Mouse (Mus musculus): ENCODE measurements around the gene Arhgef2.
"Not testable (repeated sequence)": the region's sequence is repeated elsewhere in the genome, so short reads cannot be mapped to it uniquely, and the experiment has no call there.

Arhgef2 gene

DNA sequence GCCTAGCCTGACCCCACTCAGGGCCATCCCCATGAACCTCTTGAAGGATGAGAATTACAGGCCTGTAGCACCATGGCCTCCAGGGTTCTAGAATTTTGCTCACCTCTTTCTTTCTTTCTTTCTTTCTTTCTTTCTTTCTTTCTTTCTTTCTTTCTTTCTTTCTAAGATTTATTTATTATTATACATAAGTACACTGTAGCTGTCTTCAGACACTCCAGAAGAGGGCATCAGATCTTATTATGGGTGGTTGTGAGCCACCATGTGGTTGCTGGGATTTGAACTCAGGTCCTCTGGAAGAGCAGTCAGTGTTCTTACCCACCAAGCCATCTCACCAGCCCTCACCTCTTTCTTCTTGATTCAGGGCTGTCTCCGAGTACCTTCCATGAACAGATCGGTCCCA, at the start of gene Arhgef2:
Gene Arhgef2 (plus strand): TSS at position 301 of the 400 bp plus-strand sequence.
- not testable (repeated sequence) for DNase-seq (ENCODE audit: low read depth, low spot score)

DNA sequence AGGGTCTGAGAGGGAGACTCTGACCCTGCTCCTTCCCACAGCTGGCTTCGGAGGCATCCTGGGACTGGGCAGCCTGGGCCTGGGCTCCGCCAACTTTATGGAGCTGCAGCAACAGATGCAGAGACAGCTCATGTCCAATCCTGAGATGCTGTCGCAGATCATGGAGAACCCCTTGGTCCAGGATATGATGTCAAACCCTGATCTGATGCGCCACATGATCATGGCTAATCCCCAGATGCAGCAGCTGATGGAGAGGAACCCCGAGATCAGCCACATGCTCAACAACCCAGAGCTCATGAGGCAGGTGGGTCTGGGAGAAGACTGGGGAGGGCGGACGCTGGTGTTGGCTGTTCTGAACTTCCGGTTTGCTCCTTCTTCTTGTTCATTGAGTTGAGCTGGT, 49.1 kb upstream of the Arhgef2 start:
- DNase-seq (ENCODE audit: low read depth, low spot score): no peak

DNA sequence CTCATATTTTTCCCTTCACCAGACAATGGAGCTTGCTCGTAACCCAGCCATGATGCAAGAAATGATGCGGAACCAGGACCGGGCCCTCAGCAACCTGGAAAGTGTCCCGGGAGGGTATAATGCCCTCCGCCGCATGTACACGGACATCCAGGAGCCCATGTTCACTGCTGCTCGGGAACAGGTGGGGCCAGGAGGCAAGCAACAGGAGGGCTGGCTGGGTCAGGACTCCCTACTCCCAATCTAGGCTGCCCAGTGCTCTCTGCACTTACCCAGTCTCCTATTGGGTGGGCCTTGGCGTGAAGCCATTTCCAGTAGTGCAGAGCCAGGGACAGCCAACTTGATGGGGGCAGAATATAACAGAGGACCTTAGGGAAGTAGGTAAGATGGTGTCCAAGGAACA, 46.2 kb upstream of the Arhgef2 start:
- DNase-seq (ENCODE audit: low read depth, low spot score): no peak

DNA sequence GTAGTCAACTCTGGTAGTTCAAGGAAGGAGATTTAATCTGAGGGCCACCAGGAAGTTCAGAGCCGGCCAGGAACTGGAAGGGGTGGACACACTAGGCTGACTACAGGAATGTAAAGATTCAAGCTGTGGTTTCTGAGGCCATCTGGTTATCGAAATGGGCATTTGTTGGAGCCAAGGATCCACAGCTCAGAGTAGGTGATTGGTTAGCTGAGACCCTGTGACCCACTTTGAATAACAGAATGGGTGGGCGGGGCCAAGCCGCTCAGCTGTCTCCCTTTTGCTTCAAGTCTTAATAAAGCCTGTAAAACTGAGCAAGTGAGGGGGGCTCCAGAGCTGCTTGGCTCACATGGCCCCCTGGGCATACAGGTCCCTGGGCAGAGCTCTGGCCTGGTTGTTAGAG, 43.8 kb upstream of the Arhgef2 start:
- peak; percentile 80 for DNase-seq (ENCODE audit: low read depth, low spot score)

DNA sequence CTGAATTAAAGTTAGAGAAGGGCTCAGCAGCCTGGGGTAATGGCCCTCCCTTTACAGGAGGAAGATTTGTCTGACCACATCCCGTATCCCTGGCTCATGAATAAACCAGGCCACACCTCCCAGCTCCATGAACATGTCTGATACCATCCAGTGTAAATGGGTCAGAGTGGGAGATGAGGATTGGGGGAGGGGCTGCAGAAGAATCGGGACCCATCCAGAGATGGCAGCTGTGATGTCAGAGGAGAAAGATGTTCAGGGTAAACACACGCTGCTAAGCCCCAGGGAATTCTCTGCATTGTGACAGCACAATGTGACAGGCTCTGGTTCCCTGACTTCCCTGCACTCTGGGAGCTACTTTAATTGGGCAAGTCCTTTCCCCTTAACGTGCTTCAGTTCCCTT, 42.3 kb upstream of the Arhgef2 start:
- DNase-seq (ENCODE audit: low read depth, low spot score): no peak

DNA sequence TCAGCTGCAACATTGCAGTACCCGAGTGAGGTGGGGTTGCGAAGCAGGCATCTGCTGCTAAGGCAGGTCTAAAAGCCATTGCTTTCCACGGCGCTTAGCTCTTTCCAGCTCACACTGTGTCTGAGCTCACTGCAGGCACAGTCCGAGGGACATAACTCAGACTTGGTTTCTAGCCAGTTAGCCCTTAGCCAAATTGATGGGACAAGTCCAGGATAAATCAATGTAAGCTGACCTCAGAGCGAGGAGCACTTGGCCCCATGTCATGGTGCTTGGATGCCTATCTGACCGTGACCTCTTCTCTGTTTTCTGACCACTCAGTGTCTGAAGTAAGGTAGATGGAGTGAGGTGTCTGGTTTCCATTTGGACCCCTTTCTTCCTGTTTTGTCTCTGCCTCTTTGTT, 41.8 kb upstream of the Arhgef2 start:
- DNase-seq (ENCODE audit: low read depth, low spot score): no peak

DNA sequence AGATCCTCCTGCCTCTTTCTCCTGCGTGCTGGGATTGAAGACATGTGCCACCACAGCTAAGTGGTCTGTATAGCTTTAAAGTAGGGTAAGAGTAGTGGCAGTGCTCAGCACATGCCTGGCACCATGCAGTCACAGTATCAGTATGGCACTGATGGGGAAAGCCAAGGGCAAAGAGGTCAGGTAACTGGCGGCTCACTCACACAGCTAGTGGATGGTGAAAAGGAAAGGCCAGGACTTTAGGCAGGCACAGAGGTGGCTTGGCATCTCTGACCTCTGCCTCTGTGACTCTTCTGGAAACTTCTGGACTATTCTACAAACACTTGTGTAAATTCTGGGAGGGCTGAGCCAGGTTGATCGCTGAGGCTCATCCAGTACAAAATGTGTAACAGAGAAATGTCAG, 39.6 kb upstream of the Arhgef2 start:
- no peak for DNase-seq (ENCODE audit: low read depth, low spot score)

DNA sequence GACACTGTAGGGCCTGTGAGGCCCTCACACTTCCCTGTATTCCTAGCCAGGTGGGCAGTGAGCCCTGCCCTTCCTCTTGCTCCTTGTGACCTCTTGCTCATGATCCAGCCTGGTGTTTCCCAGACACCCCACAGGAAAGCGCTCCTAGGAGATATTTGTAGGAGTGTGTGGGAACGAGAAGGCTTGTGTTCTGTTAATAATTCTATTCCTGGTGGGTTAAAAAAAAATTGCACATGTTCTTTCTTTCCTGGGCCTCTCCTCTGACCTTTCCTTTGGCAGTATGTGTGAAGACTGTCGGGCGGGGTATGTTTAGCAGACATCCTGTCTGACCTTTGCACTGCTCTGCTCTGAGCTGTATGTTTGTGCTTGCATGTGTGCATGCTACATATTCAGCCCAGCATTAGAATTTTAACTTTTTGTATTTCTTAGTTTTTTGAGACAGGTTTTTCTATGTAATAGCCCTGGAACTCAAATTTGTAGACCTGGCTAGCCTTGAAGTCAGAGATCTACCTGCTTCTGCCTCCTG, 39.2 kb upstream of the Arhgef2 start:
- no peak for DNase-seq (ENCODE audit: low read depth, low spot score)

DNA sequence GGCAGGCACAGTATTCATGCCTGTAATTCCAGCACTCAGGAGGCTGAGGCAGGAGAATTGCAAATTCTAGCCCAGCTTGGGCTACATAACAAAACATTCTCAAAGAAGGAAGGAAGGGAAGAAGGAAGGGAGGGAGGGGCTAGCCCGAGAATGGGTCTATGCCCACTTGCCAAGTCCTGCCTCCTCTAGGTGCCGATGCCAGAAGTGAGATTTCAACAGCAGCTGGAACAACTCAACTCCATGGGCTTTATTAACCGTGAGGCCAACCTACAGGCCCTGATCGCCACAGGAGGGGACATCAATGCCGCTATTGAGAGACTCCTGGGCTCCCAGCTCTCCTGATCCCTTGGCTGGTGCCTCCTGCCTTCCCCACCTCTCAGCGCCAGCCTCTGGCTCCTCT, 37.9 kb upstream of the Arhgef2 start:
- peak; percentile 82 for DNase-seq (ENCODE audit: low read depth, low spot score)

DNA sequence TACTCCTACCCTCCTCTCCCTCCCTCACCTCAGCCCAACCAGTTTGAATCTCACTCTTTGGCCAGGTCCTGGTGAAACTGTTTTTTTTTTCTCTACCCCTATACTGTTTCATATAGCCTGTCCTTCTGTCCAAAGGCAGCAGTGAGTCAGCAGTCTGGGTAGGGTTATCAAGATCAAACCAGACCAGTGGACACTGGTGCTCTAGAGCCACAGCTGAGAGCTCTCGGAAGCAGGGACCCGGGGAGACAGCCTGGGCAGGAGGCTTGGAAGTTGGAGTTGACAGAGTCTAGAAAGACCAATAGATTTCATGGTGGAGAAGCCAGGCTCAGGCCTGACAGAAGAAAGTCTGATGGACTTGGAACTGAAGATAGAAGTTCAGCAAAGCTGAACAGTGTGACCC, 37.2 kb upstream of the Arhgef2 start:
- DNase-seq (ENCODE audit: low read depth, low spot score): no peak

DNA sequence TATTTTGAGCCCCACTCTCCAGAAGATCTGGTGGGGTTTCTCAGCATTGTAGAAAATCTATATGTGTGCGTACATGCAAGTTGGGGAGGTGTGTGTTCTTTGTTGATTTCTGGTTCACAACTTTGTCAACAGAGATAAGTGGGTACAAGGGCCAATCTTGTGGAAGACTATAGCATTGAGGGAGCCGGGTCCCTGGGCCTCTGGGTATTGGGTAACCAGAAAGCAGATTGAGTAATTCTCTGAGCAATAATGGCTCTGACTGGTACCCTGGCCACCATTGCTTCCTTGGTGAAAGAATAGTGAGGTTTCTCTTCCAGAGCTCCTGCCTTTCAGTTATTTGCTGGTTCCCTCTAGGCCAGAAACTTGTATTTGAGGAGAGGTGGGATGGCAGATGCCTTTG, 36.7 kb upstream of the Arhgef2 start:
- no peak for DNase-seq (ENCODE audit: low read depth, low spot score)

DNA sequence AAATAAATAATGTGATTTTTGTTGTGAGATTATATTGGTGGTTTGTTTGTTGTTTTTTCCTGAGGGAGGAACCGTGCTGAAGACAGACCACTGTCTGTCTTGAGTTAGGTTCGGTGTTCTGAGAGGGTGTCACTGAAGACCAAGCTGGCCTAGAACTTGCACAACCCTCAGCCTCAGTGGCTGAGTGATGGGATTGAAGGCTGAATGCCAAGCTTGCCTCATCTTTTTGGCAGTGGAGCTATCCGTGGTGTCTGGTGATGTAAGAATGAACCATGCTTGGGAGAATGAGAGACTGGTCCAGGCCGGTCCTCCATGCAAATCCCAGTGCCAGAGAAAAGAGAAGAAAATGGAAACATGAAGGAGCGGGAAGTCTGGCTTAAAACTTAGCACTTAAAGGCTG, 36.1 kb upstream of the Arhgef2 start:
- peak; percentile 65 for DNase-seq (ENCODE audit: low read depth, low spot score)

DNA sequence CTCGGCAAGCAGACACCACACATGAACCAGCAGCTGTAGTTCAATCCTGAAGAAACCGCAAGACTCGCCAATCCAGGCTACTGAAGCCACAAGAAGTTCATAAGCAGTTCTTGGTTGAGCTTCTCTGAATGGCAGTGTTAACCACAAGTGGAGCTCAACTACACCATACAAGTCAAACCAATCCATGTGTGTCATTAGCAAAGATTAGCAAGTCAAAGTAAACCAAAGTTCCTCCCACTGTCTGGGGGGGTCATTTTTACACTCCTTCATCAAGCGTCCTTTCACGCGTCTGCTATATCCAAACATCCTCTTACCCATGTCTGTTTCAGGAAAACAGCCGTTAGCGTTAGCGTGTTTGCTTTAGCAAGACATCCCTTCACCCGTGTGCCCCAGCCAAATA, 35.4 kb upstream of the Arhgef2 start:
- no peak for DNase-seq (ENCODE audit: low read depth, low spot score)

DNA sequence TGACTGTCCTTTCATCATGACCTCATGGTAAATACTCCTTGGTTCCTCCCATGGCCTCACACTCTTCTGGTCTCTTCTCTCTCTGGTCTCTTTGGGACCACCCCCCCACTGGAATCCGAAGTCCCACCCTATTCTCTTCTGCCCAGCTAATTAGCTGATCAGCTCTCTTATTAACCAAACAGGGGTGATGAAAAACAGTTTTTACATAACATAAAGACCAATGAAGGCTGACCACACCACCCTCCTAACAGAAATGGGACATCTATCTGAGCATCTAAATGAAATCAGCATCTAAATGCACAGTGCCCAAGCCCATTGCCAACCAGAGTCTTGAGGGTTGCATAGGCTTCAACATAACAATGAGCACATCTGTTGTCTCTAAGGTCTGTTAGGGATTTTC, 33.9 kb upstream of the Arhgef2 start:
- DNase-seq (ENCODE audit: low read depth, low spot score): peak; percentile 97

DNA sequence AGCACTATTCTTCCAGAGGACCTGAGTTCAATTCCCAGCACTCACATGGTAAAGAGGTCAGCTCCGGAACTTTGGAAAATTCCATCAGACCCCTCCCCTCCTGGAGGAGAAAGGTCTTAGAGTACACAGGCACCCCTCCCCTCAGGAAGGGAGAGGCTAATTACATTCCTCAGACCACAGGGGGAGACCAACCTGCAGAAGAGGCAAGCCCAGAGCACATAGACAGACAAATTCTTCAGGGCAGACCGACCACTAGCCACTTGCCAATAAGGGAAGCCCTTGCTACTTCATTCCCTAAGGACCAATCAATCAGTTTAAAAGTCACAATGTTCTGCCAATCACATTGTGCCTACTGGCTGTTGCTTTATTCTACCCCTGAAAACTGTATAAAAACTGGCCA, 32.9 kb upstream of the Arhgef2 start:
- DNase-seq (ENCODE audit: low read depth, low spot score): peak; percentile 98

DNA sequence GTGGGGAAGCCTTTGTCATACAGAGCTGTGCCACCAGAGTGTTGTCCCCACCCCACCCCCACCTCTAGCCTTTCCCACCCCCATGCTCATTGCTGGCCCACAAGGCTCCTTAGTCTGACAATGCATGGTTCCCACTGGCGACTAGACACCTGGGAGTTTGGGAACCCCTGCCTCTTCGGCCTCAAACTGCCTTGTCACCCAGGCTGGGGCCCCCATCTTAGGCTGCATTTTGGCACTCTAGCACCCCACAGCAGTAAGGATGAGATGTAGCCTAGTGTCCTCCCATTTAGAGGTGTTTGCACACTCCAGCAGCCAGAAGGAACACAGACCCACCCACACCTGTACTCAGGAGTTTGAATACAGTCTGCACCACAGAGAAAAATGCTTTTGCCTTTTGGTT, 32.0 kb upstream of the Arhgef2 start:
- DNase-seq (ENCODE audit: low read depth, low spot score): peak; percentile 71

DNA sequence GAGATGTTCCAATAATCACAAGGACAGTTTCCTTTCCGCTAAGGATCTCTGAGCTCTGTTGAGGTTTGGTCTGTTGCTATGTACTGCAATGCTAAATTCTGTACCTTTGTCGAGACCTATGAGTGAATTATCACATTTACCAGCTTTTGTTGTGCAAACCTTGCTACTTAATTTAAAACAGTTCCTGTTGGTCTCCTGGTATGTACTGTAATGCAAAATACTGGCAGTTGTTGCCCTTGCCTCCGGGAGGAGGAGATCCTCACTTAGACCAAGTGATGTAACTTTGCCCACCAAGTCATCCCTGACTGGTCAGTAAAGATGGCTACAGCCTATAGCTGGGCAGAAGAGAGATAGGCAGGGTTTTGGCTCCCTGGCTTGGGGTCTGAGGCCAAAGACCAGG, 30.2 kb upstream of the Arhgef2 start, which contains the start of gene Ssr2:
Gene Ssr2 (plus strand): TSS at position 337 of the 400 bp plus-strand sequence.
- peak; percentile 94 for DNase-seq (ENCODE audit: low read depth, low spot score)

DNA sequence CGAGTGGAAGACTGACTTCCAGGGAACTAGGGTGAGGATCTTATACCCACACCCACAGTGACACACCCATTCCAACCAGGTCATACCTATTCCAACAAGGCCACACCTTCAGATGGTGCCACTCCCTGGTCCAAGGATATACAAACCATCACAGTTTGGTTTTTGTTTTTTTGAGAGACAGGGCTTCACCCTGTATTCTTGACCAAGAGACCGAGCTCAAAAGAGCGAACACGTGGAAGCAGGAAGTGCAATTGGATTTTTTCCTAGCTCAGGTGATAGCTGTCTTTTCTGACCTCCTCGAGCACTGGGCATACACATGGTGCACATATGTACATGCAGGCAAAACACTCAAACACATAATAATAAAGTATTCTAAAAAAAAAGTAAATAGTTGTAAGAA, 27.9 kb upstream of the Arhgef2 start:
- not testable (repeated sequence) for DNase-seq (ENCODE audit: low read depth, low spot score)

DNA sequence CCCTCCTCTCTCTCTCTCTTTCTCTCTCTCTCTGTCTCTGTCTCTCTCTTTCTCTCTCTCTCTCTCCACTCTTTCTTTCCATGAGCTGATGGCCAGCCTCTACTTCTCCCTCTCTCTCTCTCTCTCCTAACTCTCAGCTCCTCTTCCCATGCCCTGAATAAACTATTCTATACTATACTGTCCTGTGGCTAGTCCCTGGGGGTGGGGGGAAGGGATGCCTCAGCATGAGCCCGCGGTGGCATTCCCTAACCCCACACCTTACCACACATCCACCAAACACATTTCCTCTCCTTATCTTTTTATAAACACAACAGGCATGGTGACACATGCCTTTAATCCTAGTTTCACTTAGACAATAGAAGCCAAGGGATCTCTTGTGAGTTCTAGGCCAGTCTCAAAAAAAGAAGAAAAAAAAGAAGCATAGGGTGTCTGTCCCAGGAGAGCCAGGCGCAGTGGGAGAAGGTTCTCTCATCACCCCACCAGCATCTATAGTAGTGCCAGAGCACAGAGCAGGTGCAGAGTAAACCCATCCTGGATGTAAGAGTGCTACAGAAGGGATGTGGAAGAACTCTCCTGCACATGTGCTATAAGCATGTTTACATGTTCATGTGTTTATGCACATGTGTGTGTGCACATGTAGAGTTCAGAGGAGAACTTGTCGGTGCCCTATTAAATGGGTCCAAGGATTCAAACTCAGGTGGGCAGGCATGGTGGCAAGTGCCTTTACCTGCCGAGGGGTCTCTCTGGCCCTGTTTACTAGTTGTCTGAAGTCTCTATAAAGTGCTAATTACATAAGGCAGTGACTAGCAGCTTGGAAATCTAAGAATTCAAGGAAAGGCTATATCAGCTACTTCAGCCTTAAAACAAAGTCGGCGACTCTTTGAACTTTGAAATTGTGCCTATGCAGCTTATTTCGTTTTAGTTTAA, 27.0 kb upstream of the Arhgef2 start:
- DNase-seq (ENCODE audit: low read depth, low spot score): no peak

DNA sequence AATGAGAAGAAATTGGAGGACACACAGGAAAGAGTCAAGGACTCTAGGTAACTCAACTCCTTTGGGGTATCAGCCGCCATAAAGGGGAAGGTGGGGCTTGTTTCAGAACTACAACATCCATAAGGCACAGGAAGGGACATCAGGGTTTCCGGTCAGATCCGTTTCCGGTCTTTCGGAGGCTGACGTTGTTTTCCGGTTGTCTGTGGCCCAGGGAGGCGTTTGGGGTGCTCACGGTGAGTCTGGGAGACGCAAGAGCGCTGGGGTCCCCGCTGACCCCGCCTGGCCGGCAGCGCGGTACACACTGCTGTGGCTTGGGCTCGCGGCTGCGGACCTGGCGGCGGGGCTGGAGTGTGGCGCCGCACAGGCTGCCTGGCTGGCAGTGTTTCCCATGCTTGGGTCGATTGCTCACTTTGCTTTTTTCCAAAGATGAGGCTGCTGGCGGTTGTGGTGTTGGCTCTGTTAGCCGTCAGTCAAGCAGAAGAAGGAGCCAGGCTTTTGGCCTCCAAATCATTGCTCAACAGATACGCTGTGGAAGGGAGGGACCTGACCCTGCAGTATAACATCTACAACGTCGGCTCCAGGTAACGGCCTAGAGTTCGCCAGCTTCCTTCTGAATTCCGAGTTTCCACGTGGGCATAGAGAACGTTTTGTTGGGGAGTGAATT, 26.2 kb upstream of the Arhgef2 start:
- DNase-seq (ENCODE audit: low read depth, low spot score): peak; percentile 83

DNA sequence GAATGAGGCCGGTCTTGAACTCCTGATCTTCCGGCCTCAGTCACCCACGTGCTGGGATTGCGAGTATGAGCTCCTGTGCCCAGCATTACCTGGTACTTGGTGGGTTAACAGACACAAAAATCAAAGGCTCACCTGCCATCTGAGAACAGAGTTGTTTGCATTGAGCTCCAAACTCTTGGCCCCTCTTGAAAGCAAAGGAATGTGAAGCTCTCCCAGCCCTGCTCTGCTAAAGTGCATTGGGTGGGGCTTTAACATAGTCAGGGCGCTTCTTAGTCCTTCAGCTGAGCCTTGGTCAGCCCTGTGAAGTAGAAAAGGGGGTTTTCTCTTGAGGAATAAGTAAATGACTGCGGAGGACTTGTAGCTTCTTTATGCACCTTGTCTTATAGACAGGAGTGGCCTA, 20.0 kb upstream of the Arhgef2 start:
- DNase-seq (ENCODE audit: low read depth, low spot score): peak; percentile 70

DNA sequence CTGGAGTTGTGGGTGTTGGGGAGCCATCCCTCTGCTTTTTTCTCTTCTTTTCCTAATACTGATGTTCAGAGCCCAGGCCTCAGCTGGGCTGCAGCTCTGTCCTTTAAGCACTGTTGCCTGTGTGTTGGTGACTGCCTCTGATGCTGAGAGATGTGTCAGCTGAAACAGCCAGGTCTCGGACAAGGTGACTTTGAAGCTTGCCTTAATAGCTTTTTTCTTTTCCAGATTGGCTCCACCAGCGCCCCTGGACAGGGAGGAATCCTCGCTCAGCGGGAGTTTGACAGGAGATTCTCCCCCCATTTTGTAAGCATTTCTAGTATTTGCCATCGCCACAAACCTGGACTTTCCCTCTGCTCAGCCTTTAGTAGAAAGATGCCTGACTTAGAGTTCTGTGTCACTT, 19.1 kb upstream of the Arhgef2 start:
- peak; percentile 72 for DNase-seq (ENCODE audit: low read depth, low spot score)

DNA sequence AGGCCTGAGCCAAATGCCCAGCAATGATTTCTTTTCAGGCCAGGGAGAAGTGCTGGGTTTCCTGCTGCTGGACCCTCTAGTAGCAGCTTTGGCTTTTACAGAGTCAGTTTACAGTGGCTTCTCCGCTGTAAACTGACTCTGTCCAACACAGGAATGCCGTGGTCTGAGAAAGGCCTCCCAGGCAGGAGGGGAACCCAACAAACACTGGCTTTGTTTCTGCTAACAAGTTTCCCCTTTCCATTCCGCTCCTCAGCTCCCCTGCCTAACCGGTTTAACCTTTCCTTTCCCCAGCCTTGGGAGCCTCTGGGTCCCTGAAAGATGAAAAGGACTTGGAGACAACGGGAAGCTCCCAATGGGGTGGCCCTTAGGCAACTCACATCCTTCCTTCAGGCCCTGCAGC, 15.5 kb upstream of the Arhgef2 start:
- no peak for DNase-seq (ENCODE audit: low read depth, low spot score)

All from ZHBTc4 (cell line).